Mouse (Mus musculus) CH12.LX (cell line): ENCODE measurements around the gene Rptor. TPM values are rescaled to one million over a fixed set of nuclear protein-coding genes. Genes with fewer than 3 reads are reported as not detected.

Source experiments
- DNase-seq: peaks from one replicate; pipeline ENCODE4 v3.0.0-alpha.2; 2013; ENCODE audit errors: extremely low read depth
- H3K27ac ChIP-seq: 2 replicates; pipeline ENCODE4 v1.5.1; 2012; ENCODE audit warnings: low read depth, mild to moderate bottlenecking, control low read depth, moderate library complexity; ENCODE audit not compliant: insufficient read depth
- H3K27me3 ChIP-seq: replicated peaks from 2 replicates; pipeline ENCODE3; 2012; ENCODE audit warnings: inconsistent platforms
- H3K36me3 ChIP-seq, 2 experiments: replicated peaks in 1 of 2; 2 replicates each; pipeline versions ENCODE3 to v1.6.1; 2012; ENCODE audit warnings: inconsistent platforms in 1 of 2, low read length in 1 of 2, mild to moderate bottlenecking in 1 of 2, mixed read lengths in 1 of 2, moderate library complexity in 1 of 2; ENCODE audit not compliant: control insufficient read depth in 1 of 2, insufficient read depth in 1 of 2
- H3K4me1 ChIP-seq, 2 experiments: 2 replicates each; pipeline ENCODE4 v1.6.1; 2012; ENCODE audit warnings: inconsistent platforms in 1 of 2, moderate library complexity in 1 of 2; ENCODE audit not compliant: insufficient read depth in 2 of 2, control insufficient read depth in 1 of 2
- H3K4me2 ChIP-seq: 2 replicates; pipeline ENCODE4 v1.6.1; 2012; ENCODE audit warnings: low read depth, mild to moderate bottlenecking, control low read depth; ENCODE audit not compliant: poor library complexity, insufficient read depth, severe bottlenecking
- H3K4me3 ChIP-seq, 3 experiments: fragments of 150-350 bp in 1 of 3; sonication (generic) in 1 of 3; replicated peaks in 1 of 3; 2 replicates each; pipeline versions ENCODE3 to v1.5.1; 2011 to 2012; ENCODE audit warnings: low read depth in 2 of 3, low read length in 2 of 3, mild to moderate bottlenecking in 2 of 3, moderate library complexity in 2 of 3, control low read depth in 1 of 3, improper control_type of control experiment in 1 of 3, inconsistent platforms in 1 of 3, mixed read lengths in 1 of 3; ENCODE audit not compliant: poor library complexity in 1 of 3
- H3K79me2 ChIP-seq: replicated peaks from 2 replicates; pipeline ENCODE4 v1.6.1; 2012; ENCODE audit warnings: mild to moderate bottlenecking, moderate library complexity; ENCODE audit not compliant: control insufficient read depth, poor library complexity, insufficient read depth, severe bottlenecking; ENCODE audit errors: extremely low read depth
- H3K9ac ChIP-seq: 2 replicates; pipeline ENCODE4 v1.6.1; 2012; ENCODE audit warnings: low read depth, mild to moderate bottlenecking, control low read depth, moderate library complexity; ENCODE audit not compliant: insufficient read depth
- H3K9me3 ChIP-seq: replicated peaks from 2 replicates; pipeline ENCODE3; 2012; ENCODE audit warnings: low read length, inconsistent platforms, mixed read lengths
- CTCF ChIP-seq, 2 experiments: IDR thresholded peaks in 1 of 2; conservative IDR thresholded peaks in 1 of 2; 2 replicates each; pipeline ENCODE4 v1.5.1; 2011 to 2012; ENCODE audit warnings: low read depth in 2 of 2, low read length in 2 of 2, improper control_type of control experiment in 1 of 2, inconsistent platforms in 1 of 2, mild to moderate bottlenecking in 1 of 2, moderate library complexity in 1 of 2
- EP300 ChIP-seq: IDR thresholded peaks from 2 replicates; pipeline ENCODE4 v1.6.1; 2011; ENCODE audit warnings: low read length, improper control_type of control experiment
- IRF4 ChIP-seq: IDR thresholded peaks from 2 replicates; pipeline ENCODE4 v1.6.1; 2014; ENCODE audit warnings: low read depth, mild to moderate bottlenecking, inconsistent platforms, low read length, improper control_type of control experiment
- JUN ChIP-seq: IDR thresholded peaks from 2 replicates; pipeline ENCODE4 v1.6.1; 2011; ENCODE audit warnings: low read depth, mild to moderate bottlenecking, low read length, improper control_type of control experiment, moderate library complexity; ENCODE audit not compliant: insufficient read depth
- JUND ChIP-seq: conservative IDR thresholded peaks from 2 replicates; pipeline ENCODE4 v1.6.1; 2011; ENCODE audit warnings: low read depth, low read length, improper control_type of control experiment
- MAX ChIP-seq: IDR thresholded peaks from 2 replicates; pipeline ENCODE4 v1.6.1; 2011; ENCODE audit warnings: low read length, improper control_type of control experiment
- MAZ ChIP-seq: IDR thresholded peaks from 2 replicates; pipeline ENCODE4 v1.6.1; 2012; ENCODE audit warnings: low read depth, mild to moderate bottlenecking, inconsistent platforms, low read length, improper control_type of control experiment, moderate library complexity
- MXI1 ChIP-seq: IDR thresholded peaks from 2 replicates; pipeline ENCODE4 v1.6.1; 2011; ENCODE audit warnings: mild to moderate bottlenecking, low read depth, low read length, improper control_type of control experiment
- NRF1 ChIP-seq: IDR thresholded peaks from 2 replicates; pipeline ENCODE4 v1.6.1; 2014; ENCODE audit warnings: low read depth, mild to moderate bottlenecking, inconsistent platforms, low read length, improper control_type of control experiment, moderate library complexity
- RAD21 ChIP-seq: IDR thresholded peaks from 2 replicates; pipeline ENCODE4 v1.6.1; 2011; ENCODE audit warnings: low read depth, mild to moderate bottlenecking, low read length, improper control_type of control experiment, moderate library complexity
- SIN3A ChIP-seq: IDR thresholded peaks from 2 replicates; pipeline ENCODE4 v1.6.1; 2012; ENCODE audit warnings: low read length, improper control_type of control experiment, inconsistent platforms
- SMC3 ChIP-seq: IDR thresholded peaks from 2 replicates; pipeline ENCODE4 v1.6.1; 2011; ENCODE audit warnings: low read depth, low read length, improper control_type of control experiment
- TCF12 ChIP-seq: IDR thresholded peaks from 2 replicates; pipeline ENCODE4 v1.6.1; 2014; ENCODE audit warnings: low read depth, mild to moderate bottlenecking, inconsistent platforms, low read length, improper control_type of control experiment
- ZKSCAN1 ChIP-seq: IDR thresholded peaks from 2 replicates; pipeline ENCODE4 v1.6.1; 2012; ENCODE audit warnings: low read depth, inconsistent platforms, low read length, improper control_type of control experiment, borderline replicate concordance
- ZMIZ1 ChIP-seq: IDR thresholded peaks from 2 replicates; pipeline ENCODE4 v1.6.1; 2012; ENCODE audit warnings: low read depth, mild to moderate bottlenecking, inconsistent platforms, low read length, improper control_type of control experiment
- dilution Hi-C: fragments of 300-500 bp; cut with MboI; formaldehyde crosslinking; loops from 2 replicates; pipeline ENCODE4 v1.14.3; 2020; ENCODE audit warnings: low sequenced_read_pairs; ENCODE audit not compliant: extremely low pct_unique_long_range_greater_than_20kb, extremely low pct_ligation_motif_present
- in situ Hi-C: fragments of 300-500 bp; cut with MboI; formaldehyde crosslinking; loops from 3 replicates; pipeline ENCODE4 v1.14.3; 2019; ENCODE audit warnings: low sequenced_read_pairs, low pct_ligation_motif_present, low pct_unique_long_range_greater_than_20kb, mixed read lengths
- polyA plus RNA-seq: library from polyadenylated mRNA; unstranded; fragments of >175 nt; gene quantifications from 2 replicates; pipeline ENCODE4 v1.2.1, GENCODE M21; 2012; ENCODE audit warnings: low read depth; ENCODE audit not compliant: insufficient read length
- total RNA-seq, 2 experiments: library from RNA; depleted of rRNA; stranded (reverse); fragments of 300-350 nt in 1 of 2; fragments of >200 nt in 1 of 2; gene quantifications; 2 replicates each; pipeline ENCODE4 v1.2.3; 2012 to 2014

Gene Rptor
- total and polyA plus RNA-seq, 3 experiments: 10.3 to 33.1 (median 26.7) TPM

DNA sequence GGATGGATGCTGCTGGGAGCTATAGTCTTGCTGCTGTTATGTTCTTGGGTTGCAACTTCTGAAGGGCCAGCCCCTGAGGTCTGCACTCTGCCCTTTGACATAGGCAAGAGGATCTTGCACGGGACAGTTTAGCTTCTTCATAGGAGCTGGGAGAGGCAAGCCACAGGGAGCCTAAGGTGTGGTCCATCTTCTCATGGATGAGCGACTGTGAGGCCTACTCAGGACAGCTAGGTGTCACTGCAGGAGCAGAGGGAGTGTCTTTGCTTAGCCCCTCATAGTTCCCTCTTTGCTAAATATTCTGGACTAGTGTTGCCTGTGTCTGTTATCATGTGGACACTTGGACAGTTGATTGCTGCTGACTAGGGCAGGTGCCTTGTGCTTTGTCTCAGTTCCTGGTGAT lies 345.2 kb downstream of the Rptor start:
- Histone ChIP-seq H3K79me2 (no peaks in the 10 kb centered on the region), H3K4me2 (no peak overlapping the region), H3K9me3 (no peaks in the 10 kb centered on the region), H3K36me3 (no peaks in the 10 kb centered on the region), H3K4me3 (no peak overlapping the region), H3K27ac (no peak overlapping the region), H3K27me3 (peaks cover 11% of the 10 kb centered on the region), H3K4me1 (peaks cover 16 to 63% of the 10 kb centered on the region in 2 experiments)
- no peak for DNase-seq
- dilution Hi-C loops: no loop called here
- in situ Hi-C loops: loop anchor here (5.0 kb wide), 1 partner anchor 39 kb away; no protein-coding TSS in a partner anchor
- no peak for TF ChIP-seq ZKSCAN1
- peak; percentile 53 for TF ChIP-seq RAD21
- peak in 1 of 2 experiments; percentile 49; a peak in 2 of 4 replicates for TF ChIP-seq CTCF (conservative IDR thresholded peaks at IDR 0.05 in 1 of 2, IDR thresholded peaks at IDR 0.05 in 1 of 2; ENCODE audit: low read depth in 2 of 2, low read length in 2 of 2)
- peak; percentile 33 for TF ChIP-seq SMC3
- no peak for TF ChIP-seq TCF12
- no peak for TF ChIP-seq EP300
- TF ChIP-seq, all 38 proteins: peak for 3
- H3K9ac ChIP-seq: no peak overlapping the region

GRCm38 (mm10) chr11:119948305-119948704 lies 345.6 kb downstream of the Rptor start:
- TF ChIP-seq JUND (no peak), MAX (0 out of 2 replicates have a peak, but pooled peaks have one; percentile 29), NRF1 (no peak)
- Histone ChIP-seq H3K36me3 (no peaks in the 10 kb centered on the region), H3K4me3 (no peak overlapping the region), H3K79me2 (no peaks in the 10 kb centered on the region), H3K9ac (no peak overlapping the region), H3K9me3 (no peaks in the 10 kb centered on the region), H3K27ac (no peak overlapping the region), H3K27me3 (peaks cover 11% of the 10 kb centered on the region), H3K4me1 (peaks cover 14 to 64% of the 10 kb centered on the region in 2 experiments), H3K4me2 (no peak overlapping the region)
- no peak for DNase-seq
- dilution Hi-C loops: no loop called here
- in situ Hi-C loops: loop anchor here (5.0 kb wide), 1 partner anchor 39 kb away; no protein-coding TSS in a partner anchor

DNA sequence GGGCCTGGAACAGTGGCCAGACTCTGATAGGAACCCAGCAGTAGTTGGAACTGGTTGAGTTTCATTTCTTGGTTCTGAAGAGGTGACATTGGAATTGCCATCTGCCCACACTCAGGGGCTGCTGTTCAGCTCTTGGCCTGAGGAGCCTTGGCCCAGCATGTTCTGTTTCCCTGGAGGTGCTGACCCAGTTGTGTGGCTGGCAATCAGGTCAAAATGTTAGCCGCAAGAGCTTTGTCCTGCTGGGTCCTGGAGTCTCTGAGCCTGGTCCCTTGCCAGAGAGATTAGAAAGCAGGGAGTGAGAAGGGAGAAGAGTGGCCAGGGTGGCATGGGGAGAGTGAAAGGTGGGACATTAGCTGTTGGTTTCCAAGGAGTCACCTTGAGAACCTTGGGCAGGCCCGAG lies 346.1 kb downstream of the Rptor start:
- Histone ChIP-seq H3K9ac (no peak overlapping the region), H3K4me3 (no peak overlapping the region), H3K27me3 (peaks cover 6% of the 10 kb centered on the region), H3K79me2 (no peaks in the 10 kb centered on the region), H3K4me1 (peaks cover 11 to 64% of the 10 kb centered on the region in 2 experiments), H3K36me3 (no peaks in the 10 kb centered on the region), H3K9me3 (no peaks in the 10 kb centered on the region), H3K4me2 (no peak overlapping the region), H3K27ac (no peak overlapping the region)
- in situ Hi-C loops (loop anchor here (5.0 kb wide), 1 partner anchor 38 kb away; no protein-coding TSS in a partner anchor), dilution Hi-C loops (no loop called here)
- TF ChIP-seq MAX (no peak), SIN3A (no peak), NRF1 (no peak), MXI1 (no peak), IRF4 (no peak), JUN (no peak), ZMIZ1 (no peak), MAZ (no peak)
- no peak for DNase-seq

Other genes with a start within 250 kb of the Rptor start
- 9.6 and 10.6 TPM in 2 replicates for gene Sgsh, start 247.4 kb upstream of the Rptor start, total RNA-seq (2012; rRNA removed)
- 3.2 and 3.9 TPM in 2 replicates for gene Sgsh, start 247.4 kb upstream of the Rptor start, total RNA-seq (2014; rRNA removed)
- gene Sgsh, start 247.4 kb upstream of the Rptor start, polyA plus RNA-seq: 5.9 and 12.2 TPM in 2 replicates
- gene Slc26a11, start 247.3 kb upstream of the Rptor start, total RNA-seq (2012; rRNA removed): 2.7 and 3.3 TPM in 2 replicates
- gene Slc26a11, start 247.3 kb upstream of the Rptor start, total RNA-seq (2014; rRNA removed): 1.4 and 1.9 TPM in 2 replicates
- 1.6 and 2.6 TPM in 2 replicates for gene Slc26a11, start 247.3 kb upstream of the Rptor start, polyA plus RNA-seq
- gene Rnf213, start 209.8 kb upstream of the Rptor start, total RNA-seq (2012; rRNA removed): 12.4 and 23.2 TPM in 2 replicates
- 3.6 and 4.2 TPM in 2 replicates for gene Rnf213, start 209.8 kb upstream of the Rptor start, total RNA-seq (2014; rRNA removed)
- gene Rnf213, start 209.8 kb upstream of the Rptor start, polyA plus RNA-seq: 8.2 and 11.2 TPM in 2 replicates
- 13.3 and 18.5 TPM in 2 replicates for gene Endov, start 111.6 kb upstream of the Rptor start, total RNA-seq (2012; rRNA removed)
- gene Endov, start 111.6 kb upstream of the Rptor start, total RNA-seq (2014; rRNA removed): 13.0 and 13.5 TPM in 2 replicates
- 12.0 and 13.3 TPM in 2 replicates for gene Endov, start 111.6 kb upstream of the Rptor start, polyA plus RNA-seq
- gene Nptx1, start 55.2 kb upstream of the Rptor start, total RNA-seq (2012; rRNA removed): under 0.01 TPM in 1 of 2 replicates, not detected in the other
- gene Nptx1, start 55.2 kb upstream of the Rptor start, total RNA-seq (2014; rRNA removed): not detected in 2 replicates
- not detected in 2 replicates for gene Nptx1, start 55.2 kb upstream of the Rptor start, polyA plus RNA-seq